Mouse (Mus musculus): ENCODE measurements around the gene Gm45062. TPM values are rescaled to one million over a fixed set of nuclear protein-coding genes. Genes with fewer than 3 reads are reported as not detected.
A peak's percentile ranks its signal among the peaks of the same experiment; 100 is the strongest.

Gene Gm45062
- polyA plus RNA-seq, 1 experiment: 0.58 TPM

DNA sequence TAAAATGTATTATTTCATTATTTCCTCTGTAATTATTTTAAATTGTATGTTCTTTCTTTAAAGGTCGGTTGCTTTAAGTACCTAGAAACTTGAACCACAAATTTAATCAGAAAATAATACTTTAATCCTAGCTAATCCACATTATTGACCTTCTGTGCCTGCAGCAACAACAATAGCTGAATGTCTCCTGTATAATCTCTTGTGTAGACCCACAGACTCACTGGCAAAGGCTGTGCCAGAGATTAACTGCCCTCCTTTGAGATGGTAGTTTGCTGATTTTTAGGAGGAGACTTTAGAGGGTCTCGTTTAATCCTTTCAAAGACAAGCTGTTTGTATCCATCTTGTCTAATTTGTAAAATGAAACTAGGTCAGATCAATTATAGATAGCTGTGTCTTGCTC is 99.5 kb downstream of the Gm45062 start:
- WGBS: 95% methylated on average over 2 of the region's 2 CpGs
- no peak for DNase-seq
- no peak overlapping the region for H3K27ac ChIP-seq (ENCODE audit: control insufficient read depth, insufficient read depth, low read length)
- H3K36me3 ChIP-seq (ENCODE audit: control insufficient read depth, insufficient read depth, low read length): no peaks in the 10 kb centered on the region
- H3K27me3 ChIP-seq (ENCODE audit: control insufficient read depth, insufficient read depth, low read length): no peaks in the 10 kb centered on the region
- TF ChIP-seq CTCF (IDR thresholded peaks at IDR 0.05; ENCODE audit: borderline replicate concordance, control insufficient read depth, extremely low read depth, insufficient read depth, low read length, poor library complexity) (no peak), POLR2A (IDR thresholded peaks at IDR 0.05; ENCODE audit: control insufficient read depth, extremely low read depth, insufficient read depth, low read length, poor library complexity) (no peak)
- no peak overlapping the region for H3K4me3 ChIP-seq (ENCODE audit: control insufficient read depth, insufficient read depth, low read length)
- H3K4me1 ChIP-seq (replicated peaks; ENCODE audit: control insufficient read depth, insufficient read depth, low read length): peaks cover 21% of the 10 kb centered on the region

DNA sequence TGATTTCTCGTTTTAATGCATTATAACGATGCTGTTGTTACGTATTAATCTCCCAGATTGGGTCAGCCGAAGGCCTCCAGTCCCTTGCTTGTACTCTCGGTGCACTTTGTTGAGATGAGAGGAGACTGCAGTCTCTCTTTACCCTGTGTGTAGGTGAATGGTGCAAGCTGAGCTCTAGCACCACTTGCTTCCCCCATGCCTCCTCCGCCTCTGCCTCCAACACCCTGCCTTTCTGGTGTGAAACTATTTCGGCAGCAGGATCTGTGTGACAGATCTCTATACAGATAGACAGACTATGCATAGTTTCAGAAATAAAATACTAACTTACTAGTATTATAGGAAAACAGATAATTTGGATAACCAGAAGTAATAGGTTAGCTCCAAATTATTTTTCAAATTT is 101.6 kb downstream of the Gm45062 start:
- H3K36me3 ChIP-seq (ENCODE audit: control insufficient read depth, insufficient read depth, low read length): no peaks in the 10 kb centered on the region
- H3K4me3 ChIP-seq (ENCODE audit: control insufficient read depth, insufficient read depth, low read length): no peak overlapping the region
- H3K27me3 ChIP-seq (ENCODE audit: control insufficient read depth, insufficient read depth, low read length): no peaks in the 10 kb centered on the region
- TF ChIP-seq CTCF (IDR thresholded peaks at IDR 0.05; ENCODE audit: borderline replicate concordance, control insufficient read depth, extremely low read depth, insufficient read depth, low read length, poor library complexity) (no peak), POLR2A (IDR thresholded peaks at IDR 0.05; ENCODE audit: control insufficient read depth, extremely low read depth, insufficient read depth, low read length, poor library complexity) (no peak)
- DNase-seq: no peak
- WGBS: 95% methylated on average over 7 of the region's 7 CpGs
- H3K27ac ChIP-seq (ENCODE audit: control insufficient read depth, insufficient read depth, low read length): no peak overlapping the region
- peaks cover 20% of the 10 kb centered on the region for H3K4me1 ChIP-seq (replicated peaks; ENCODE audit: control insufficient read depth, insufficient read depth, low read length)

DNA sequence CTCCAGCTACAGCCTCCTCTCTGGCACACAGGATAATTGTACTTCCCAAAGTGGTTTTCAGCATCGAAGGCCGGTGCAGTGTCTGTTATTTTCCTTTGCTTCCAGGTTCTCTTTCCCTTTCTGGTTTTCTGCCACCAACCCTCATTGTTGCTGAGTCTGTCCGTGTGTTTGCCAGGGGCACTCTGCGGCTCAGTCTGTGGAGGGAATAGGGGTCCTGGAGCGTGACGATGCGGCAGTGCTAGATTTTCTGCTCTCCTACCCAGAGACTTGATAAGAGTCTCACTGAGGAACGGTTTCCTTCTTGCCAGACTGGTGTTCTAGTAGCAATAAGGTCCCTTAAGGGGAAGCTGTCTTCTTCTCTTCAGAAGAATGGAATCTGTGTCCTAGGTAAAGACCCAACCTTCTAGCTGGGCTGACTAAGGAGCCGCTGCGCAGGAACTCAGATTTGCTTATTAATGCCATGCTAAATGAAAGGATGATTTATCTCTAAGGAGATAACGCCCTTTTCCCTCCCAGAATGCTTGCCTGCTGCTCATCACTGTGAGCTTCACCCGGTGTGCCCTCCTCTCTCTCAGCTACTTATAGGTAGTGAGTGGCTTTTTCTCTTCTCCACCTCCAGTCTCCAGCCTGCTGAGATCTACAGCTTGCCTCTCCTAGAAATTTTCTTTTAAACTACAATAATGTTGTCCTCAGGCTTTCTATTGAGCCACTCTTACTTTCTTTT is 104.9 kb downstream of the Gm45062 start:
- WGBS: 89% methylated on average over 12 of the region's 12 CpGs

DNA sequence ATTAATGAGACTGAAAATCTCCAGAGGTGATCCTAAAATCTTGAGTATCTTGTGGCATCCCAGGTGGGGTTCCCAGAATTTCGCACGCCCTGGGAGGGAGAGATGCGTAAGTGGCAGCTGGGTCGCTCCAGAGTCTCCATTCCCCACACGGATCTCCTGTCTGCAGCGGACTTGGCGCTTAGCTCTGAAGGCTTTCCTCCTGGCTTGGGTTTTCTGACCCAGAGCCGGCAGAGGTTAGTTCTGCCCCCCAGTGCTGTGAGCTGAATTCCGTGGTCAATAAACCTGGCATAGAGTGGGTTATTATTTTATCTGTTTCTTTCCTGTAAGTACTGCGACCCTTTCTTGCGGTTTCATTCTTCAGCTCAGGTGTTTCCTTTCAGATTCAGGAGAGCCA is 105.5 kb downstream of the Gm45062 start:
- 63% methylated on average over 11 of the region's 11 CpGs for WGBS
- peak; percentile 41 for DNase-seq
- Histone ChIP-seq H3K27me3 (ENCODE audit: control insufficient read depth, insufficient read depth, low read length) (no peaks in the 10 kb centered on the region), H3K4me3 (ENCODE audit: control insufficient read depth, insufficient read depth, low read length) (peak overlapping the region; percentile 19), H3K4me1 (replicated peaks; ENCODE audit: control insufficient read depth, insufficient read depth, low read length) (peaks cover 20% of the 10 kb centered on the region), H3K36me3 (ENCODE audit: control insufficient read depth, insufficient read depth, low read length) (no peaks in the 10 kb centered on the region), H3K27ac (ENCODE audit: control insufficient read depth, insufficient read depth, low read length) (peak overlapping the region; percentile 91)
- TF ChIP-seq POLR2A (IDR thresholded peaks at IDR 0.05; ENCODE audit: control insufficient read depth, extremely low read depth, insufficient read depth, low read length, poor library complexity) (no peak), CTCF (IDR thresholded peaks at IDR 0.05; ENCODE audit: borderline replicate concordance, control insufficient read depth, extremely low read depth, insufficient read depth, low read length, poor library complexity) (no peak)

More for the DNA sequence above, 104.9 kb downstream of the Gm45062 start:
- peak overlapping the region; percentile 91 for H3K27ac ChIP-seq (ENCODE audit: control insufficient read depth, insufficient read depth, low read length)
- no peaks in the 10 kb centered on the region for H3K27me3 ChIP-seq (ENCODE audit: control insufficient read depth, insufficient read depth, low read length)
- H3K4me3 ChIP-seq (ENCODE audit: control insufficient read depth, insufficient read depth, low read length): peak overlapping the region; percentile 29
- TF ChIP-seq POLR2A (IDR thresholded peaks at IDR 0.05; ENCODE audit: control insufficient read depth, extremely low read depth, insufficient read depth, low read length, poor library complexity) (no peak), CTCF (IDR thresholded peaks at IDR 0.05; ENCODE audit: borderline replicate concordance, control insufficient read depth, extremely low read depth, insufficient read depth, low read length, poor library complexity) (no peak)
- no peaks in the 10 kb centered on the region for H3K36me3 ChIP-seq (ENCODE audit: control insufficient read depth, insufficient read depth, low read length)
- peaks cover 20% of the 10 kb centered on the region for H3K4me1 ChIP-seq (replicated peaks; ENCODE audit: control insufficient read depth, insufficient read depth, low read length)
- no peak for DNase-seq

DNA sequence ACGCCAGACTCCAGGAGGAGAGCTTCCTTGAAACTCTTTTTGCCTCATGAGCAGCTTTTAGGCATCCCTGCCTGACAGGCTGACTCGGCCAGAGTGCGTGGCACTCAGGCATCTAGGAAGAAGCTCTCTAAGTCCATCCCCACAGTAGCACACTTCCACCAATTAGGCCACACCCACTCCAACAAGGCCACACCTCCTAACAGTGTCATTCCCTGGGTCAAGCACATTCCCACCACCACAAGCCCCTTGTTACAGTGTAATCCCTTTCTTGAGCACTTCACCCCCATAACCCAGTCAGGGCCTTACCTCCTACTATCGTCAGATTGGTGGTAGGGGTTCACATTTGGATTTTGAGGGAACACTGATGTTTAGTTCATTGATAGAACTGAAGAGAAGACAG is 108.4 kb downstream of the Gm45062 start:
- Histone ChIP-seq H3K4me3 (ENCODE audit: control insufficient read depth, insufficient read depth, low read length) (no peak overlapping the region), H3K27me3 (ENCODE audit: control insufficient read depth, insufficient read depth, low read length) (no peaks in the 10 kb centered on the region), H3K4me1 (replicated peaks; ENCODE audit: control insufficient read depth, insufficient read depth, low read length) (peaks cover 14% of the 10 kb centered on the region), H3K36me3 (ENCODE audit: control insufficient read depth, insufficient read depth, low read length) (no peaks in the 10 kb centered on the region), H3K27ac (ENCODE audit: control insufficient read depth, insufficient read depth, low read length) (no peak overlapping the region)
- DNase-seq: no peak
- WGBS: over 99% methylated on average over 4 of the region's 4 CpGs
- no peak for TF ChIP-seq POLR2A (IDR thresholded peaks at IDR 0.05; ENCODE audit: control insufficient read depth, extremely low read depth, insufficient read depth, low read length, poor library complexity)
- no peak for TF ChIP-seq CTCF (IDR thresholded peaks at IDR 0.05; ENCODE audit: borderline replicate concordance, control insufficient read depth, extremely low read depth, insufficient read depth, low read length, poor library complexity)

DNA sequence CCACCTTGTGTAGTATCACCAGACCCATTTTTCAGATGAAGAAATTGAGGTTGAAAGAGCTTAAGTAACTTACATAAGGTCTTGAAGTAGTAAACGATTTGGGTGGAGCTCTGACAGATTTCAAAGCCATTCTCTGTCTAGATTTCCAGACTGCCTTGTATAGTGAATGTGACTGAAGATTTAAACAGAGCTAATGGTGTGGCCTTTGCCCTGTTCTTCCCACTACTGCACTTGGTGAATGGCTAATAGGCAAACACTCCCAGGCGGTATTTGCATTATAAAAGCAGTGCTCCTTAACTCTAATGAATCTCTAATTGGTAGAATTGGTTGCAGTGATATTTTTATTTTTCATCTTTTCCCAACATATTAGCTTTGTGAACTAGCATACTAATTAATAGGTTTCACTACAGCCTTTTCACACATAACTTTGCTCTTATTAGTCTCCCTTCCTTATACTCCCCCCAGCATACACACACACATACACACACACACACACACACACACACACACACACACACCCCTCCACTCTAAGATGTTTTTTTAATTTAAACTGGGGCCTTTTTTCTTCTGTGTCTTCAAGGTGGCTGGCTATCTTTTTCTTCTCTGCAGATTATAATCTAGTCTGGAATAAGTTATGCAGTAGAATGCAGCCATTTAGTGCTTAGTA is 109.1 kb downstream of the Gm45062 start:
- Histone ChIP-seq H3K27ac (ENCODE audit: control insufficient read depth, insufficient read depth, low read length) (no peak overlapping the region), H3K4me3 (ENCODE audit: control insufficient read depth, insufficient read depth, low read length) (no peak overlapping the region), H3K4me1 (replicated peaks; ENCODE audit: control insufficient read depth, insufficient read depth, low read length) (peaks cover 14% of the 10 kb centered on the region), H3K27me3 (ENCODE audit: control insufficient read depth, insufficient read depth, low read length) (no peaks in the 10 kb centered on the region), H3K36me3 (ENCODE audit: control insufficient read depth, insufficient read depth, low read length) (no peaks in the 10 kb centered on the region)
- TF ChIP-seq POLR2A (IDR thresholded peaks at IDR 0.05; ENCODE audit: control insufficient read depth, extremely low read depth, insufficient read depth, low read length, poor library complexity): no peak
- TF ChIP-seq CTCF (IDR thresholded peaks at IDR 0.05; ENCODE audit: borderline replicate concordance, control insufficient read depth, extremely low read depth, insufficient read depth, low read length, poor library complexity): no peak
- 94% methylated on average over 2 of the region's 2 CpGs for WGBS
- no peak for DNase-seq

Data from thymus, adult 2 months (tissue).